Mouse (Mus musculus): ENCODE results near the gene Eef1e1.

DNA sequence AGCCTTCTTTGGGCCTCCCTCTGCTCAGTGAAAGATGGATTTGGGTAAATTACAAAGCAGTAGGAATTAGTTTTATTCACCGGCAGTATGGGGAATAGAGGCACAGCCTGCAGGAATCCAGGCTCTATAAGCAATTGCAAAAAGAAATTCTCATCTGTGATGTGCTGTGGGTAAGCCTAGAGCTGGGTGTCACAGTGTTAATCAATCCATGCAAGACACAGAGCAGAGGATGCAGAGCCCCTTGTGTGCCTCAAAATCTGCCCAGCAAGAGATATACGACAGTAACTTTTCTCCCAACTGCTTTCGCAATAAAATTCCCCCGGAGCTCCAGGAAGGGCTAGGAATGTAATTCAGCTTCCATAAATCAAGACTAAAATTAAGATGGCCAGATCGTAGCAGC lies 17.4 kb downstream of the Eef1e1 start:
- TF ChIP-seq CTCF (IDR thresholded peaks at IDR 0.05; ENCODE audit: low read depth, low read length) (no peak), POLR2A (IDR thresholded peaks at IDR 0.05; ENCODE audit: extremely low read depth, insufficient read depth, low read length) (no peak)
